Mouse (Mus musculus): Measurements from ENCODE around the gene 1700008O03Rik. TPM values are rescaled to one million over a fixed set of nuclear protein-coding genes. Genes with fewer than 3 reads are reported as not detected.
A peak's percentile ranks its signal among the peaks of the same experiment; 100 is the strongest.

Gene 1700008O03Rik
- polyA plus RNA-seq, 1 experiment from 2014 or later = 0.35 TPM

DNA sequence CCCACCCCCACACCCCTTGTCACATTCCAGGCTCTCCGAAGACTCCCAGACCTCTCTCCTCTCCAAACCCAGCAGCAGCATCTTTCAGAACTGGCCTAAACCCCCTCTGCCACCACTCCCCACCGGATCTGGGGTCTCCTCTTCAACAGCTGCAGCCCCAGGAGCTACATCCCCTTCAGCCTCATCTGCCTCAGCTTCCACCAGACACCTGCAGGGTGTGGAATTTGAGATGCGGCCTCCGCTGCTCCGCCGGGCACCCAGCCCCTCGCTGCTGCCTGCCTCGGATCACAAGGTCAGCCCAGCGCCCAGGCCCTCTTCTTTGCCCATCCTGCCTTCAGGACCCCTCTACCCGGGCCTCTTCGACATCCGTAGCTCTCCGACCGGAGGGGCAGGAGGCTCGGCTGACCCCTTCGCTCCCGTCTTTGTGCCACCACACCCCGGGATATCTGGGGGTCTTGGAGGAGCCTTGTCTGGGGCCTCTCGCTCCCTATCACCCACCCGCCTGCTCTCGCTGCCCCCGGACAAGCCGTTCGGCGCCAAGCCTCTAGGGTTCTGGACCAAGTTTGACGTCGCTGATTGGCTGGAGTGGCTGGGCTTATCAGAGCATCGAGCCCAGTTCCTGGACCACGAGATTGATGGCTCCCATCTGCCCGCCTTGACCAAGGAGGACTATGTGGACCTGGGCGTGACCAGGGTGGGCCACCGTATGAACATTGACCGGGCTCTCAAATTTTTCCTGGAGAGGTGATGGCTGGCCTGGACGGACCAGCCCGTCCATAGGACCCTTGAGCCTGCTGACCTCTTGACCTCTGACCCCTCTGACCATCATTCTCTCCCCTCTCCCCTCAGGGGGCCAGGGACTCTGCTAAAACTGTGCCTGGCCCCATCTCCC is 28.8 kb downstream of the 1700008O03Rik start:
- Histone ChIP-seq H3K36me3 (no peaks in the 10 kb centered on the region), H3K4me3 (peak overlapping the region; percentile 33), H3K4me1 (peaks cover 60% of the 10 kb centered on the region), H3K4me2 (peak overlapping the region; percentile 59), H3K27ac (replicated peaks) (no peak overlapping the region), H3K27me3 (replicated peaks) (peaks cover 89% of the 10 kb centered on the region), H3K9ac (peak overlapping the region; percentile 53), H3K9me3 (no peaks in the 10 kb centered on the region)
- WGBS = 2% methylated on average over 35 of the region's 35 CpGs
- no peak for ATAC-seq (ENCODE audit: extremely low read depth, insufficient number of reproducible peaks, low FRiP score, low TSS enrichment)

GRCm38 (mm10) chr7:44355411-44355810 is 30.2 kb downstream of the 1700008O03Rik start:
- 54% methylated on average over 6 of the region's 6 CpGs for WGBS
- ATAC-seq (ENCODE audit: extremely low read depth, insufficient number of reproducible peaks, low FRiP score, low TSS enrichment) = no peak
- Histone ChIP-seq H3K27ac (replicated peaks) (no peak overlapping the region), H3K4me1 (peaks cover 61% of the 10 kb centered on the region), H3K9me3 (no peaks in the 10 kb centered on the region), H3K27me3 (replicated peaks) (peaks cover 91% of the 10 kb centered on the region), H3K4me2 (no peak overlapping the region), H3K36me3 (no peaks in the 10 kb centered on the region), H3K4me3 (no peak overlapping the region), H3K9ac (no peak overlapping the region)

DNA sequence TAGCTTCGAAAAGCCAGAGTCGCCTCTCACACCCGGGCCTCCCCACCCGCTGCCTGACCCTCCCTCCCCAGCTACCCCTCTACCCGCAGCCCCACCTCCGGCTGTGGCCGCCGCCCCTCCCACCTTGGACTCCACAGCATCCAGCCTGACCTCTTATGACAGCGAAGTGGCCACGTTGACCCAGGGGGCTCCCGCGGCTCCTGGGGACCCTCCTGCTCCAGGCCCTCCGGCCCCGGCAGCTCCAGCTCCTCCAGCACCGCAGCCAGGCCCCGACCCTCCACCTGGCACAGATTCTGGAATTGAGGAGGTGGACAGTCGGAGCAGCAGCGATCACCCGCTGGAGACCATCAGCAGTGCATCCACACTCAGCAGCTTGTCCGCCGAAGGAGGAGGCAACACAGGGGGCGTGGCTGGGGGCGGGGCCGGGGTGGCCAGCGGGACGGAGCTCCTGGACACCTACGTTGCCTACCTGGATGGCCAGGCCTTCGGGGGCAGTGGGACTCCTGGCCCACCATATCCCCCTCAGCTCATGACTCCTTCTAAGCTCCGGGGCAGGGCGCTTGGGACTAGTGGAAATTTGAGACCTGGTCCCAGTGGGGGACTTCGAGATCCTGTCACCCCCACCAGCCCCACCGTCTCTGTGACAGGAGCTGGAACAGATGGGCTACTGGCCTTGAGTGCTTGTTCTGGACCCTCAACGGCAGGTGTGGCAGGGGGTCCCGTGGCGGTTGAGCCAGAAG is 31.8 kb downstream of the 1700008O03Rik start:
- peak overlapping the region; percentile 53 for H3K4me2 ChIP-seq
- no peaks in the 10 kb centered on the region for H3K36me3 ChIP-seq
- H3K27ac ChIP-seq (replicated peaks) = no peak overlapping the region
- peaks cover 97% of the 10 kb centered on the region for H3K27me3 ChIP-seq (replicated peaks)
- WGBS = 2% methylated on average over 35 of the region's 35 CpGs
- no peaks in the 10 kb centered on the region for H3K9me3 ChIP-seq
- H3K4me1 ChIP-seq = peaks cover 51% of the 10 kb centered on the region
- peak overlapping the region; percentile 38 for H3K9ac ChIP-seq
- no peak for ATAC-seq (ENCODE audit: extremely low read depth, insufficient number of reproducible peaks, low FRiP score, low TSS enrichment)
- H3K4me3 ChIP-seq = peak overlapping the region; percentile 32

DNA sequence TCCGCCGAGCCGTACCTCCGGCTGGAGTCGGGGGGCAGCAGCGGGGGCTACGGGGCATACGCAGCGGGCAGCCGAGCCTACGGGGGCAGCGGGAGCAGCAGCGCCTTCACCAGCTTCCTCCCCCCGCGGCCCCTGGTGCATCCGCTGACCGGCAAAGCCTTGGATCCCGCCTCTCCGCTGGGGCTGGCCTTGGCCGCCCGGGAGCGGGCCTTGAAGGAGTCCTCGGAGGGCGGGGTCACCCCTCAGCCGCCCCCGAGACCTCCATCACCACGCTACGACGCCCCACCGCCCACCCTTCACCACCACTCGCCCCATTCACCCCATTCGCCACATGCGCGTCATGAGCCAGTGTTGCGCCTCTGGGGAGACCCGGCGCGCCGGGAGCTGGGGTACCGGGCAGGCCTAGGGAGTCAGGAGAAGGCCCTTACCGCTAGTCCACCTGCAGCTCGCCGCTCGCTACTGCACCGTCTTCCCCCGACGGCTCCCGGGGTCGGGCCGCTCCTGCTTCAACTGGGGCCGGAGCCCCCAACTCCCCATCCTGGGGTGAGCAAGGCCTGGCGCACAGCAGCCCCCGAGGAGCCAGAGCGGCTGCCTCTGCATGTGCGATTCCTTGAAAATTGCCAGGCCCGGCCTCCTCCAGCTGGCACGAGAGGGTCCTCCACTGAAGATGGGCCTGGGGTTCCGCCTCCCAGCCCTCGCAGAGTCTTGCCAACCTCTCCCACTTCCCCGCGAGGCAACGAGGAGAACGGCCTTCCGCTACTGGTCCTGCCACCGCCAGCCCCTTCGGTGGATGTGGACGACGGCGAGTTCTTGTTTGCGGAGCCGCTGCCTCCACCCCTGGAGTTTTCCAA is 32.6 kb downstream of the 1700008O03Rik start:
- no peaks in the 10 kb centered on the region for H3K9me3 ChIP-seq
- H3K27me3 ChIP-seq (replicated peaks) = peaks cover 100% of the 10 kb centered on the region
- peak overlapping the region; percentile 38 for H3K9ac ChIP-seq
- H3K27ac ChIP-seq (replicated peaks) = no peak overlapping the region
- H3K4me2 ChIP-seq = peak overlapping the region; percentile 53
- H3K4me1 ChIP-seq = peaks cover 47% of the 10 kb centered on the region
- H3K36me3 ChIP-seq = no peaks in the 10 kb centered on the region
- peak overlapping the region; percentile 32 for H3K4me3 ChIP-seq
- 3% methylated on average over 71 of the region's 71 CpGs for WGBS
- no peak for ATAC-seq (ENCODE audit: extremely low read depth, insufficient number of reproducible peaks, low FRiP score, low TSS enrichment)

DNA sequence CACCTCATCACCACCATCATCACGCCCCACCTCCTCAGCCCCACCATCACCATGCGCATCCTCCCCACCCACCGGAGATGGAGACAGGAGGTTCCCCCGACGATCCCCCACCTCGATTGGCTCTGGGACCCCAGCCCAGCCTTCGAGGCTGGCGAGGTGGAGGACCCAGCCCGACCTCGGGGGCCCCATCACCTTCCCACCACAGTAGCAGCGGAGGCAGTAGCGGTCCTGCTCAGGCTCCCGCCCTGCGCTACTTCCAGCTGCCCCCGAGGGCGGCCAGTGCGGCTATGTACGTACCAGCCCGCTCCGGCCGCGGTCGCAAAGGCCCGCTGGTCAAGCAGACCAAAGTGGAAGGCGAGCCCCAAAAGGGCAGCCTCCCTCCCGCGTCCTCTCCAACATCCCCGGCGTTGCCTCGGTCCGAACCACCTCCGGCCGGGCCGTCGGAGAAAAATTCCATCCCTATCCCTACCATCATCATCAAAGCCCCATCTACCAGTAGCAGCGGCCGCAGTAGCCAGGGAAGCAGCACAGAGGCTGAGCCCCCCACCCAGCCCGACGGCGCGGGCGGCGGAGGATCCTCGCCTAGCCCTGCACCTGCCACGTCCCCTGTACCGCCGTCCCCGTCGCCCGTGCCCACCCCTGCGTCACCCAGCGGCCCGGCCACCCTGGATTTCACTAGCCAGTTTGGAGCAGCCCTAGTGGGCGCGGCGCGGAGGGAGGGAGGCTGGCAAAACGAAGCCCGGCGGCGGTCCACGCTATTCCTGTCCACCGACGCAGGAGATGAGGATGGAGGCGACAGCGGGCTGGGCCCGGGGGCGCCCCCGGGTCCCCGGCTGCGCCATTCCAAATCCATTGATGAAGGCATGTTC is 33.5 kb downstream of the 1700008O03Rik start:
- Histone ChIP-seq H3K4me1 (peaks cover 38% of the 10 kb centered on the region), H3K4me2 (peak overlapping the region; percentile 53), H3K36me3 (no peaks in the 10 kb centered on the region), H3K27ac (replicated peaks) (no peak overlapping the region), H3K9ac (no peak overlapping the region), H3K27me3 (replicated peaks) (peaks cover 100% of the 10 kb centered on the region), H3K4me3 (peak overlapping the region; percentile 32), H3K9me3 (no peaks in the 10 kb centered on the region)
- WGBS = 4% methylated on average over 71 of the region's 71 CpGs
- no peak; the same call in 1 of the 2 replicates for ATAC-seq (ENCODE audit: extremely low read depth, insufficient number of reproducible peaks, low FRiP score, low TSS enrichment)

- no peak overlapping the region for H3K27ac ChIP-seq (replicated peaks)
- no peaks in the 10 kb centered on the region for H3K9me3 ChIP-seq
- WGBS = 5% methylated on average over 25 of the region's 25 CpGs
- H3K9ac ChIP-seq = peak overlapping the region; percentile 70
- no peak for ATAC-seq (ENCODE audit: extremely low read depth, insufficient number of reproducible peaks, low FRiP score, low TSS enrichment)
- H3K4me1 ChIP-seq = peaks cover 31% of the 10 kb centered on the region
- peak overlapping the region; percentile 72 for H3K4me2 ChIP-seq
- H3K4me3 ChIP-seq = peak overlapping the region; percentile 41
- H3K27me3 ChIP-seq (replicated peaks) = peaks cover 100% of the 10 kb centered on the region
- no peaks in the 10 kb centered on the region for H3K36me3 ChIP-seq
Measured at GRCm38 (mm10) chr7:44350957-44351711, 34.5 kb downstream of the 1700008O03Rik start.

DNA sequence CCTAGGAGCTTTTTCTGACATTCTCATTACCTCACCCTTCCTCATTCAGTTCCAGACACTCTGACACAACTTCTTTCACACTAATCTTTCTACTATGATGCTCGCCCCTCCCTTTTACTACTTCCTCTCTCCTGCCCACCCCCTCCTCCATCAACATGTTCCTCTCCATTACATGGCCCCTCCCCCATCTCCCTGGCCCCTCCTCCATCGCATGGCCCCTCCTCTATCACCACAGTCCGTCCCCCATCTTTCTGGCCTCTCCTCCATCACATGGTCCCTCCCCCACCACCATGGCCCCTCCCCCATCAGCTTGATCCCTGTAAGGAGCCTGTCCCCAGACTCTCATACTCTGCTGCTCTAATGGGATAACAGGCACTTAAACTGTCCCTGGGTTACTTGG is 36.6 kb downstream of the 1700008O03Rik start:
- no peak for ATAC-seq (ENCODE audit: extremely low read depth, insufficient number of reproducible peaks, low FRiP score, low TSS enrichment)
- peaks cover 28% of the 10 kb centered on the region for H3K4me1 ChIP-seq
- no peak overlapping the region for H3K4me3 ChIP-seq
- 11% methylated on average over 3 of the region's 3 CpGs for WGBS
- no peak overlapping the region for H3K9ac ChIP-seq
- H3K36me3 ChIP-seq = no peaks in the 10 kb centered on the region
- no peak overlapping the region for H3K4me2 ChIP-seq
- peaks cover 97% of the 10 kb centered on the region for H3K27me3 ChIP-seq (replicated peaks)
- no peak overlapping the region for H3K27ac ChIP-seq (replicated peaks)
- no peaks in the 10 kb centered on the region for H3K9me3 ChIP-seq

- ATAC-seq (ENCODE audit: extremely low read depth, insufficient number of reproducible peaks, low FRiP score, low TSS enrichment) = no peak
- Histone ChIP-seq H3K4me1 (peaks cover 11% of the 10 kb centered on the region), H3K9ac (no peak overlapping the region), H3K27ac (replicated peaks) (no peak overlapping the region), H3K27me3 (replicated peaks) (peaks cover 95% of the 10 kb centered on the region), H3K4me2 (no peak overlapping the region), H3K4me3 (no peak overlapping the region), H3K9me3 (no peaks in the 10 kb centered on the region), H3K36me3 (no peaks in the 10 kb centered on the region)
- 54% methylated on average over 12 of the region's 12 CpGs for WGBS
Measured at GRCm38 (mm10) chr7:44344622-44345021, 41.0 kb downstream of the 1700008O03Rik start.

GRCm38 (mm10) chr7:44343459-44344015 is 42.1 kb downstream of the 1700008O03Rik start:
- Histone ChIP-seq H3K36me3 (no peaks in the 10 kb centered on the region), H3K9ac (0 out of 2 replicates have a peak overlapping the region, but pooled peaks have one; percentile 37), H3K4me2 (peak overlapping the region; percentile 38), H3K27me3 (replicated peaks) (peaks cover 95% of the 10 kb centered on the region), H3K4me1 (peaks cover 11% of the 10 kb centered on the region), H3K27ac (replicated peaks) (no peak overlapping the region), H3K4me3 (peak overlapping the region; percentile 18; the same call in 1 of the 2 replicates), H3K9me3 (no peaks in the 10 kb centered on the region)
- no peak for ATAC-seq (ENCODE audit: extremely low read depth, insufficient number of reproducible peaks, low FRiP score, low TSS enrichment)
- WGBS = 13% methylated on average over 11 of the region's 11 CpGs

Data from heart, embryonic 13.5 days (tissue).